Mouse (Mus musculus) Muller cell, postnatal 12 days (primary cell): ENCODE results near the gene Tubgcp2.

Experiments used
- DNase-seq: peaks from one replicate; pipeline ENCODE4 v3.0.0-alpha.2; 2015; ENCODE audit errors: inconsistent ontology term

The Tubgcp2 gene

GRCm38 (mm10) chr7:140036281-140037170, at the start of gene Tubgcp2, which contains the start of gene Zfp511:
Tubgcp2 (minus strand) TSS chr7:140036669.
Zfp511 (plus strand) TSS chr7:140036391.
- DNase-seq = peak; percentile 99

- DNase-seq = peak; percentile 58
These were observed 45.8 kb upstream of the Tubgcp2 start, which contains the start of gene Caly for GRCm38 (mm10) chr7:140082242-140082678. Caly (minus strand) TSS chr7:140082548.

- no peak for DNase-seq
These were observed 45.2 kb upstream of the Tubgcp2 start for GRCm38 (mm10) chr7:140081408-140082241.

- peak; percentile 77 for DNase-seq
These were observed 44.2 kb upstream of the Tubgcp2 start for GRCm38 (mm10) chr7:140080503-140081156.

- DNase-seq = peak; percentile 66
These were observed 42.2 kb upstream of the Tubgcp2 start for GRCm38 (mm10) chr7:140078711-140079110.

- DNase-seq = no peak
These were observed 41.2 kb upstream of the Tubgcp2 start for GRCm38 (mm10) chr7:140077698-140078097.

GRCm38 (mm10) chr7:140070042-140070711, 33.7 kb upstream of the Tubgcp2 start:
- DNase-seq = no peak

GRCm38 (mm10) chr7:140067397-140067796, 30.9 kb upstream of the Tubgcp2 start:
- DNase-seq = no peak

- peak; percentile 43 for DNase-seq
These were observed 26.6 kb upstream of the Tubgcp2 start for GRCm38 (mm10) chr7:140063092-140063491.

GRCm38 (mm10) chr7:140062307-140062706, 25.8 kb upstream of the Tubgcp2 start:
- DNase-seq = peak; percentile 22

GRCm38 (mm10) chr7:140061832-140062130, 25.3 kb upstream of the Tubgcp2 start:
- no peak for DNase-seq

- peak; percentile 42 for DNase-seq
These were observed 24.7 kb upstream of the Tubgcp2 start for GRCm38 (mm10) chr7:140060936-140061831.

- no peak for DNase-seq
These were observed 23.1 kb upstream of the Tubgcp2 start for GRCm38 (mm10) chr7:140059601-140060000.

- no peak for DNase-seq
These were observed 22.1 kb upstream of the Tubgcp2 start for GRCm38 (mm10) chr7:140058528-140058927.

GRCm38 (mm10) chr7:140057413-140058407, 21.2 kb upstream of the Tubgcp2 start:
- DNase-seq = peak; percentile 84

GRCm38 (mm10) chr7:140054124-140054523, 17.7 kb upstream of the Tubgcp2 start:
- no peak for DNase-seq

GRCm38 (mm10) chr7:140049115-140049689, 12.7 kb upstream of the Tubgcp2 start:
- peak; percentile 13 for DNase-seq

- no peak for DNase-seq
These were observed 12.1 kb upstream of the Tubgcp2 start, which contains the start of gene Msx3 for GRCm38 (mm10) chr7:140048361-140049114. Msx3 (minus strand) TSS chr7:140049089.
